Mouse (Mus musculus) G1E (cell line): ENCODE data around the gene Mybpc1.

Experiments used
- CTCF ChIP-seq: IDR thresholded peaks from 2 replicates; pipeline ENCODE4 v1.5.1; 2012; ENCODE audit warnings: low read depth, low read length, inconsistent platforms, mixed read lengths
- GATA2 ChIP-seq: IDR thresholded peaks from 2 replicates; pipeline ENCODE4 v1.6.1; 2012; ENCODE audit warnings: low read depth, low read length, inconsistent platforms, borderline replicate concordance
- POLR2AphosphoS5 ChIP-seq: IDR thresholded peaks from 2 replicates; pipeline ENCODE4 v1.6.1; 2012; ENCODE audit warnings: low read depth, low read length, inconsistent platforms; ENCODE audit not compliant: insufficient replicate concordance
- TAL1 ChIP-seq: conservative IDR thresholded peaks from 2 replicates; pipeline ENCODE4 v1.6.1; 2012; ENCODE audit warnings: low read depth, low read length, inconsistent platforms, mixed read lengths

GRCm38 (mm10) chr10:88604943-88605342, at the start of gene Mybpc1:
- TF ChIP-seq CTCF (no peak), TAL1 (no peak), POLR2AphosphoS5 (no peak), GATA2 (no peak)
